17 mouse cellular contexts compared by ENCODE assay signal in genomic region chr2:145219246-145219645, GRCm38 (mm10).
"Had no signal": no experiment of that assay in that cellular context is flagged by ENCODE, and none has a peak within 500 bp of the region (broad histone marks: within the 10 kb centered on the region; RNA-seq: fewer than 3 reads in every experiment).

No protein-coding gene starts in this region.

- H3K4me3 ChIP-seq: limb, embryonic 12.5 days; liver, embryonic 13.5 days; lung, embryonic 15.5 days; midbrain, embryonic 12.5 days; neural tube, embryonic 15.5 days had no signal

- H3K9me3 ChIP-seq: limb, embryonic 12.5 days; liver, embryonic 13.5 days; lung, embryonic 15.5 days; midbrain, embryonic 12.5 days; neural tube, embryonic 15.5 days had no signal

- H3K4me2 ChIP-seq: limb, embryonic 12.5 days; liver, embryonic 13.5 days; lung, embryonic 15.5 days; midbrain, embryonic 12.5 days; neural tube, embryonic 15.5 days had no signal

- H3K9ac ChIP-seq: limb, embryonic 12.5 days; liver, embryonic 13.5 days; liver, postnatal 0 days; lung, embryonic 15.5 days; midbrain, embryonic 12.5 days; neural tube, embryonic 15.5 days had no signal

- DNase-seq: kidney, adult 11 months; kidney, adult 9 months; kidney, postnatal 36 days; layer of hippocampus, adult 9-11 months; layer of hippocampus, postnatal 36 days; liver; liver, embryonic 13.5 days; liver, postnatal 0 days; lung, postnatal 14 days; thymus, adult 2 months; thymus, postnatal 25 days had no signal

- H3K27ac ChIP-seq: kidney, postnatal 0 days; limb, embryonic 12.5 days; liver, embryonic 13.5 days; lung, embryonic 15.5 days; midbrain, embryonic 12.5 days; neural tube, embryonic 15.5 days had no signal

- H3K27me3 ChIP-seq: limb, embryonic 12.5 days; liver, embryonic 13.5 days; lung, embryonic 15.5 days; midbrain, embryonic 12.5 days; neural tube, embryonic 15.5 days had no signal

- H3K4me1 ChIP-seq: limb, embryonic 12.5 days; liver, embryonic 13.5 days; midbrain, embryonic 12.5 days had no signal

- ATAC-seq: liver, postnatal 0 days; midbrain, embryonic 16.5 days had no signal

- H3K36me3 ChIP-seq: limb, embryonic 12.5 days; liver, embryonic 13.5 days; lung, embryonic 15.5 days; midbrain, embryonic 12.5 days; neural tube, embryonic 15.5 days had no signal
